Mouse (Mus musculus) spleen, postnatal 14 days (tissue): Measurements from ENCODE around the gene Nfatc2.

Source experiments
- DNase-seq, 2 experiments: peaks; one replicate each; pipeline ENCODE4 v3.0.0; 2021 to 2022; ENCODE audit warnings: low spot score in 2 of 2

The Nfatc2 gene

GRCm38 (mm10) chr2:168532061-168532833 lies 69.2 kb downstream of the Nfatc2 start:
- DNase-seq, result no peak

GRCm38 (mm10) chr2:168528551-168528950 lies 72.9 kb downstream of the Nfatc2 start:
- DNase-seq, result no peak

GRCm38 (mm10) chr2:168527430-168527792 lies 74.0 kb downstream of the Nfatc2 start:
- no peak for DNase-seq

- DNase-seq, result no peak
These were observed 74.7 kb downstream of the Nfatc2 start for GRCm38 (mm10) chr2:168526547-168527429.

DNA sequence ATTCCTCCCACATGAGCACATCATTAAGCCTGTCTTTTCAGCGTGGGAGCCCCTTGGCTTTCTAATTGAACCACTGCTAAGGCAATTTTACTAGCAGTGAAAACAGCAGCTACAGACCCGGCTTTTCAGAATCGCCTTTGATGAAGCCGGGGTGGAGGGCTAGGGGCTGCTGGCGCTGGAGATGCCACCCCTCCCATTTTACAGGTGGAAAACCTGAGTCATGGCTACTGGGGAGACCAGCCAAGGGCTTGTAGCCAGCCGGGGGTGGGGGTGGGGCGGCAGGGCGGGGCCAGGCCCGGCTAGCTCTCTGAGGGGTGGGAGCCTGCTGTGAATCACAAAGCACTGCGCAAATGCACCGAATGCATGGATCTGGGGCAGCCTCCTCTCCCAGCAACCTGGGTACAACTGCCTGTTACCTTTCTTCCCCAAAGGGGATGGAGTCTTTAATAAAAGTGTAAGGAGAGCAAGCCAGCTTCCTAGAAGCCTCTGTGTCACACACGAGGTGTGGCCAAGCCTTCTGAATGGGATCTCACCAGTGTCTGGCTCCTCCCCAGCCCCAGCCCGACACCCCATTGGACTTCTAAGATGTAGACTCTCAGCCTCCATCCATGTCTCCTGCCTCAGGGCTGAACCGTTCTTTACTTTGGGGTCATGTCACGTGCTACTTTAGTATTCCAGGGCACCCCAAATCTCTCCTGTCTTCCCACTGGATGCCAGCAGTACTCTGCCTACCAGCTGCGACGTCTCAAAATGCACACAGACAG lies 75.9 kb downstream of the Nfatc2 start:
- DNase-seq, result no peak

- peak; percentile 16 to 37 for DNase-seq
These were observed 76.5 kb downstream of the Nfatc2 start for GRCm38 (mm10) chr2:168524905-168525381.

DNA sequence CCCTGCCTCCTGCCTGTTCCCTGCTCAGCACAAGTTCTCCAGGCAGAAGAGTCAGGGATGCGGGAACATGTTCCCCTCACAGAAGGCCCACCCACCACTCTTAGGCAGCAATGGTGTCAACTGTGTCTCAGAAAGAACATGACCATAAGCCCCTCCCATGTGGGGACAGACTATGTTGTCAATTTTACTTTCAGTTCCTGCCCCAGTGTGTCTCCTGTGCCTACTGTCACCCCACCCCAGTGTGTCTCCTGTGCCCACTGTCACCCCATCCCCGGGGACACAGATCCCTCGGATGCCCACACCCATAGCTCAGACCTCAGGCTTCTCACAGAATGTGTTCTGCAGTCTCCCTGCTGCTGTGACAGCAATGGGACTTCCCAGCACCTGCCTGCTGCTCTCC lies 79.2 kb downstream of the Nfatc2 start:
- DNase-seq, result no peak

DNA sequence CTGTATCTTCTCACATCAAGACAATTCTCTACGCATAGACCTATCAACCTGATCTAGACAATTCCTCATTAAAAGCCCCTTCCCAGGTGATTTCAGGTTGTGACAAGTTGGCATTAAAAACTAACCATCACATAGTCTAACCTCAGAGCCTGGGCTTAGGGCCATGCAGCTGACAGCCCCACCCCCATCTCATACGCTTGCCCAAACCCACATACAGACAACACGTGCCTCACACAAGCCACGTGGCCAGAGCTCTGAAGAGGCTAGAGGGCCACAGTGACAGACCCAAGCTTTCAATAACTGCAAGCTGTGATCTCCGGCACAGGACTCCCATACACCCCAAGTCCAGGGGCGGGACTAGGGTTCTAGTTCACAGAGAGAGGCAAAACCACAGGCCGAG lies 80.7 kb downstream of the Nfatc2 start:
- DNase-seq, result no peak

- no peak for DNase-seq
These were observed 81.9 kb downstream of the Nfatc2 start for GRCm38 (mm10) chr2:168519589-168519988.

- DNase-seq, result no peak
These were observed 83.2 kb downstream of the Nfatc2 start for GRCm38 (mm10) chr2:168518256-168518659.

DNA sequence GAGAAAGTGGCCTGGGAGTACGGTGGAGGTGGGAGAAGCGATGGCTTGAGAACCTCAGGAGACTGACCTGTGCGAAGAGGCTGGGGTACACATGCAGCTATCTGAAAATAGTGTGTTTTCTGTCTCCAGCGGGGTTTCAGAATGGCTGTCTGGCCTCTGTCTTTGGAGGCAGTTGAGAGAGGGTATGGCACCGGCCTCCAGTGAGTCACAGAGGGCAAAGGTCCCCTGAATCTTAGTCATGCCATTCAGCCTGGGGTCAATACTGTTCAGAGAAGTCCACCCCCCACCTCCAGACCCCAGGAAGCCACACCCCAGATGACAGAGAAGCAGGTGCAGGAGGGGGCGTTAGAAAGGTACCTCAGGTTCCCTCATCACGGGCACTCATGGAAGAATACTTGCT lies 83.7 kb downstream of the Nfatc2 start:
- no peak for DNase-seq

GRCm38 (mm10) chr2:168516717-168517116 lies 84.7 kb downstream of the Nfatc2 start:
- DNase-seq, result no peak

GRCm38 (mm10) chr2:168515466-168515865 lies 86.0 kb downstream of the Nfatc2 start:
- no peak for DNase-seq

DNA sequence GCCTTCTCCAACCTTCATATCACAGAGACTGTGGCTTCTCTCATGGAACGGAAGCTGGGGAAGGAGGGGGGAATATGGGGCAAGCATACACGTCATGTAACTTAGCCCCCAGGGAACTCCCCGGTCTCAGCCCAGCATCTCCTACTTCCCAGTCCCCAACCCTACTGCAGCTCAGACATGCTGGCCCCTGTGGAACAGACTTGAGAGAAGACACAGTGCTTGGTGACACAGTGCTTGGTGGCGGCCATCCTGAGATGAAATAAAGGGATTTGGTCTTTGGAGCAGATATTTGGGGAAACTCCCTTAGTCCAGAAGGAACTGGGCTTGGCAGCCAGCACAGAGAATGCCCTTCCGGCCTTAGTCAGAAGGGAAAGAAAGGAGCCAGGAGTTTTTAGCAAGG lies 87.3 kb downstream of the Nfatc2 start:
- no peak for DNase-seq

- no peak for DNase-seq
These were observed 89.9 kb downstream of the Nfatc2 start for GRCm38 (mm10) chr2:168511529-168511928.

DNA sequence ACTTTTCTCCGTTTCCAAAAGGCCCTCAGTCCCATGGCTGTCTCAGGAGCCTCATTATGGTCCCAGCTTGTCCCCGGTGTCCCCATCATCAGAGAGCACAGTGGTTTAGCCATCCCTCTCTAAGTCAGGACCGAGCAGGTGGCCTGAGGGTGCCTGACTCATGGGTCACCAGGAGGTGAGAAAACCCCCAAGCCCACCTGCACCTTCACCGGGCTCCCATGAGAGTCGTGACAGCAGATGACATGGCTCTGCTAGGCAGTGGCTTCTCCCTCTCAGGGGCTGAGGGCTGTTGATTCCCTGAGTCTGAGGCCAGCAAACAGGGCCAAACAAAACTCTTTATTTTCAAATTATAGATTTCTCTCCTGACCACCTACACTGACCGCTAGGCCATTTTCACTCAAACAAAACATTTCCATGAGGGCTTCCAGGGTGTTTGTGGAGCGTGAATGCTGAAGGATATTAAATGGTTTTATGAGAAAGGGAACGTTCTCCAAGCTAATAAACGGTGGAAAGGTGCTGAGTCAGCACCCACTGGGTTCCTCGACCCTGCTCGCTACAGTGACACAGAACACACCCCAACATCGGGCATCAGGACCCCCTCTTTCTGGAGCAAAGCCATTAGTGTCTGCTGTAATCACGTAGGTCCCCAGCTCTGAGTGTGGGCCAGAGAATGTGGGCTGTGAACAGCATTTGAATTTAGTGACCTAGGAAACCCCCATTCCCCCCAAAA lies 92.8 kb downstream of the Nfatc2 start:
- no peak for DNase-seq

- DNase-seq, result no peak
These were observed 96.8 kb downstream of the Nfatc2 start for GRCm38 (mm10) chr2:168504431-168505182.

DNA sequence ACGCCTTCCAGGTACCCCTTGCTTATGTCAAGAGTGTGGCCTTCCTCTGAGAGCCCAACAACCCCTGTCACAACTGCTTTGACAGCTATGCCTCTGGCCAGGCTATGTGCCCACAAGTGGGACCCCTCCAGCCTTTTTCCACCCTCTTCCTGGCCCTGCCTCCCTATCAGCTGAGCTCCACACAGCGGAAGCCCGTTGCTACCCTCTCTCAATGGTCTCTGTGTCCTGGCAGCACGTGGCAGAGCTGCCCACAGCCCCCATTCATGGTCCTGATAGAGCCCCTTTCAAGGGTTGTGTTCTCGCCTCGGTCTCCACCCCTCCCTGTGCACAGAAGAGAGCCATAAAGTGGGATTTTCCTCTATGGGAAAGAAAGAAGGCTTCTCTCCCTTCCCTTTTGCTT lies 97.7 kb downstream of the Nfatc2 start:
- no peak for DNase-seq

GRCm38 (mm10) chr2:168500750-168501149 lies 100.7 kb downstream of the Nfatc2 start:
- no peak for DNase-seq

DNA sequence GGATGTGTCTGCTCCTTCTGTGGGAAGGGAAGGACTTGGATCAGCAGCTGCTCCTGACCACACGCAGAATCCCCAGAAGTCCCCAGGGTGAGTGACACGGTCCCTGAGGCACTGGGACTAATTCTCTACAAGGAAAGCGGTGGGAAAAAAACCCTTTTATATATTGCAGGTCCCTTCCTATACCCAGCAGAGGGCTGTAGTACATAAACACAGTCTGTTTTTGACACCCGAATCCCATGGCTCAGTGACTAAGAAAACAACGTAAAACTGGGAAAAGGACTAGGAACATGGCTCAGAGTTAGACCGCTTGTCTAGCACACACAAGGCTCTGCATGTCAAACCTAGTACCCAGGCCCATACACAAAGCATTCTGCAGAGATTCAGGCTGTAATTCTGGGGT lies 101.2 kb downstream of the Nfatc2 start:
- no peak for DNase-seq

DNA sequence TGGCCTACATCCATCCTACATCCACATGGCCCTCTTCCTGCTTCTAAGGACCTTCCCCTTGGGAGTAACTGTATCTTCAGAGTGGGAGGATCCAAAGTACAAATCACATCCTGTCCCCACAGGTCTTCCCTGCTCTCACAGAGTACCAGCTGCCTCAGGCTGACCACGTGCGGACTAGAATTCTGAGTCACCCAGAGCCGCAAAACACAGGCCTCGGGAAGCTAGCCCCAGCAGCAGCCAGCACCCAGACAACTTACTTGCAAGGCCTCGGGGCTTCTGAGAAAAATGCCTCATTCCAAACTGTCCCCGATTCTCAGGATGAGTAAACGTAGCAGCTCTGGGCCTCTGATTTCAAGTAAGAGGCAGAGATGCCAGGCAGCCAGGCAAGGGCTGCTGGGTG lies 109.7 kb downstream of the Nfatc2 start:
- DNase-seq, result no peak
